Mouse (Mus musculus) cerebellum, adult 18-20 months (tissue): ENCODE results near the gene Grhl3.
A peak's percentile ranks its signal among the peaks of the same experiment; 100 is the strongest.
"Not testable (repeated sequence)": the region's sequence is repeated elsewhere in the genome, so short reads cannot be mapped to it uniquely, and the experiment has no call there.

Experiments used
- DNase-seq, 2 experiments: peaks; one replicate each; pipeline ENCODE4 v3.0.0; 2021

Grhl3 gene

DNA sequence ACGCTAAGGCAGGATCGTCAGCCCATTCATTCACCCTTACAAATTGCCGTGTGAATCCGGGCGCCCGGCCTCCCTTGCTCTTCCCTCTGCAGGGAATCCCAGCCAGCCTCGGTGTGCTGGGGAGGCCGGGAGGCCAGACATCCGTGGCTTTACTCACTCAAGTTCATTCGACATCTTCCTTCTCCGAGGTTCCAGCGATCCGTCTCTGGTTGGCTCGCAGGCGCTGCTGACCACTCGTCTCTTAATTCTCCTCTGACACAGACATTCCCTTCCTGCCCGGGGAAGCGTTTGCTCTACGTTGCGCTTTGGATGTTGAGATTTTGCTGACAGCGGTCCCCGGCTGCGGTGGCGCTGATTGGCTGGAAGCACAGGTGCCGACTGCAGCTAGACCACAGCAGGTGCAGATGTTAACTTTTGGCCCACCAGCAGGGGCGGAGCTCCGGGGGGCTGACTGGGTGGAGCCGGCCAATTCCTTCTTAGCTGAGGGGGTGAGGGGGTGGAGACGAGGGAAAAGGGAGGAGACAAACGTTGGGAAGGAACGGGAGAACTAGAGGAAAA, at the start of gene Grhl3:
Grhl3 (minus strand) TSS at position 380 of the 558 bp plus-strand sequence.
- peak in 1 of 2 experiments; percentile 4 for DNase-seq

DNA sequence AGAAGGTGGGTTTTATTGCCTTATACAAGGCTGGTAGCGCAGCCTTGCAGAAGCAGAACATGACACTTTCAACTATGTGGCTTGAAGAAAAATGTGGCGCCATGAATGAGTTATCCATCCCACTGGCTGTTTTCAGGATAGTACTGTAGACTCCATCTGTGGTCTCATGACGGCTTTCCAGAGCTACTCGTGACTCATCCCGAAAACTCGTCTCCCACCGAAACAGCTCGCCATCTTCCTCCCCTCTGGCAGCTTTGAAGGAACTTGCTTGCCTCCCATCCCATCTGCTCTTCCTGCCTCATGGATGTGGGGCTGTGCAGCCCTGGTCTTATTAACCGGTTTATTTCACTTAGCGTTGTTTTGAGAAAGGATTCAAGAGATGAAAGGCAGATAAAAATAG, 48.9 kb upstream of the Grhl3 start:
- DNase-seq: no peak

DNA sequence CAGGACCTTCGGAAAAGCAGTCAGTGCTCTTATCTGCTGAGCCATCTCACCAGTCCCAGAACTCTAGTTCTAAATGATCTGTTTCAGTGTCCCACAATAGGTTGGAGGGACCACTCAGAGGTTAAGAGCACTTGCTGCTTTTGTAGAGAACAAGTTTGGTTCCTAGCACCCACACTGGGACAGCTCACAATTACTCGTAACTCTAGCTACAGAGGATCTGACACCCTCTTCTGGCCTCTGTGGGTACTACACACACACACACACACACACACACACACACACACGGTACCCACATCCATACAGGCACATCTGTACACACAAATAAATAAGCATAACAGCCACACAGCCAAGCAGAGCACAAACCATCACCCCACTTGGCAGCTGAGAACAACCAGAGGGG, 47.0 kb upstream of the Grhl3 start:
- no peak for DNase-seq

DNA sequence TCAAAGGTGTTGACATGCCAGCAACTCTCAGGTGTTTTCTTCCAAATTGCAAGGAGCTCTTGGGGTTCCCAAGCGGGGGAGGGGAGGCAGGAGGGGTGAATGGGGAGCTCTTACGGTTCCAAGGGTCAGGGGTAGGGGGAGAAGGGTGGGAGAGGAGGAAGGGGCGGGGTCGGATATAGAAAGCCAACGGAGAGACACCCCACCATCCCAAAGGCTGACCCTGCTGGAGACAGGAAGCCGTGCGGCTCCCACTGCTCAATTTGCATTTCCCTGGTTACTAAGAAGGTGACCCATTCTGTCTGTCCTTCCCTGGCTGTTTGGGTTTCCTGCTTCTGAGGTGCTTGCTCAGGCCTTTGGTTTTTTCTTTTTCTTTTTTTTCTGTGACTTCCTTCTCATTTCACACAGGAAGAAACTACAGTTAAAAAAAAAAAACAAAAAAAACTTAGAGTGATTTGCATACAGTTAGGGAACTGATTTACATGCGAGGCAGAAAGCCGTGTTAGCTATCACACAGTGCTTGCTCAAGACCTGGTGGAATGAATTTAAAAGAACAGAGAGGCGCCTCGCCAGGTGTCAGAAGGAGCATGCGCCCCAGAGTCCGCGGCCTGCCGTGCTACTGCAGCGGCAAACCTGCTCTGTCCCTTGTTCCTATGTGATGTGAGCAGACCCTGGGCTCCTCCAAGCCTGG, 44.5 kb upstream of the Grhl3 start:
- no peak for DNase-seq

DNA sequence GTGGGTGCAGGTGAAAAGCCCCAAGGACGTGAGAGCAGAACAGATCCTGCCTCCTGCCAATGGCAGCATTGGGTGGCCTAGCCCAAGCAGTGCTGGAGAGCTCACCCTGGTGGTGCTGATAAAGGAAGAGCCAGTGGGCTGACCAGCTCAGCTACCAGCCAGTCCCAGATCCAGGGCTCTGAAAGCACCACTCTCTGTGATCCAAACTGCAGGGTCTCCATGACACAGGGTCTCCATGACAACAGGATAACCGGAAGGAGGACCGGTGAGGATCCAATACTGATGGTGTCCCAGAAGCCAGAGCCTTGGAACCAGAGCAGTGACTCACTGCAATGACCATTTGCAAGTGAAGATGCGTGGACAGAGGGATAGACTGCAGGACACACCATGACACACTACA, 43.6 kb upstream of the Grhl3 start:
- DNase-seq: no peak

DNA sequence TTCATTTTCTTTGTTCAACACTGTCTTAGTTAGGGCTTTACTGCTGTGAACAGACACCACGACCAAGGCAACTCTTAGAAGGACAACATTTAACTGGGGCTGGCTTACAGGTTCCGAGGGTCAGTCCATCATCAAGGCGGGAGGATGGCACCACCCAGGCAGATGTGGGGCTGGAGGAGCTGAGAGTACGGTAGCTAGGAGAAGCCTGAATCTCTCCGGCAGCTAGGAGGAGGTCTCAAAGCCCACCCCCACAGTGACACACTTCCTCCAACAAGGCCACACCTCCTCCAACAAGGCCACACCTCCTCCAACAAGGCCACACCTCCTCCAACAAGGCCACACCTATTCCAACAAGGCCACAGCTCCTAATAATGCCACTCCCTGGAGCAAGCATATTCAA, 41.9 kb upstream of the Grhl3 start:
- DNase-seq: not testable (repeated sequence)

DNA sequence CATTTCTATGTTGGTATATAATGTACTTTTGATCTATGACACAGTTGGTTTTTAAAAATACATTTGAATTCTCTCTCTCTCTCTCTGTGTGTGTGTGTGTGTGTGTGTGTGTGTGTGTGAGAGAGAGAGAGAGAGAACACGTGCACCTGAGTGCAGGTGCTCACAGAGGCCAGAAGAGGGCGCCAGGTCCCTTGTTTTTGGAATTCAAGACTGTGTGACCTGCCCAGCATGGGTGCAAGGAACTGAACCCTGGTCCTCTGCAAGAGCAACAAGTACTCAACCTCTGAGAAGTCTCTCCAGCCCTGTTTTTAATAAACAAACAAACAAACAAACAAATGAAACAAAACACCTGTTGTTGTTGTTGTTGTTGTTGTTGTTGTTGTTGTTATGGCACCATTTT, 36.6 kb upstream of the Grhl3 start:
- no peak for DNase-seq

DNA sequence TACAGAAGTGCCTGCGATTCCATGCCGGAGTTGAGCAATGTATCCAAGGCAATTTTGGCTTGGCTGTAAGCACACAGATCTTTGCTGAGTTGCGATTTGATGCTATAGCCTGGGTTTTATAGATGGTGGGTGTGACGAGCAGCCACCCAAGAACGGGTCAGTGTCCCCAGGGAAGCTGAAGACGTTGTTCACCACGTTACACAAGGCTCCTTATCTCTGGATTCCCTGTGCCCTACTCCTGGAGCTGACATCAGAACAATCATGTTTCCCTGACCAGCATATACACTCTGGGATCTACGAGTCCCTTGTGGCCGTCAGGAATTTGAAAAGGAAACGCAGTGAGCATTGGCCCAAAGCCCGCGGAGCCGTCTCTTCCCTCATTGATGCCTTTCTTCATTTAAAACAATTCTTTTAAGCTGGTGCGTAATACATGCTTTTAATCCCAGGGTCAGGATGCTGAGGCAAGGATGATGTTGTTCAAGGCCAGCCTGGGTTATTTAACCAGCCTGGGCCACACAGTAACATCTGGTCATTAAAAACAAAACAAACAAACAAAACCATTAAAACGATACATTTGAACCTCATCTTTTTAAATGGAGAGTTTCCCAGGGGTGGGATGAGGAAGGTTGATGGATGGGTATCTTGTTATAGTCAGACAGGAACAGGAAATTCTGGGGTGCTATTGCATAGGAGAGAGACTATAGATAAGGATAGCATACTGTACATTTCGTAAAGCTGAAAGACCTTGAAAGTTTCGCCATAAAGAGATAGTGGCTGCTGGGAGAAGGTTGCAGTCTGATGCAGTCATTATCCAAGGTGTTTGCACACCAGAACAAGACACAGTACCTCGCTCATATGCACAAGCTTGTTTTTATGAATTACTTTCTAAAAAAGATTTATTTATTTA, 34.8 kb upstream of the Grhl3 start:
- no peak for DNase-seq

DNA sequence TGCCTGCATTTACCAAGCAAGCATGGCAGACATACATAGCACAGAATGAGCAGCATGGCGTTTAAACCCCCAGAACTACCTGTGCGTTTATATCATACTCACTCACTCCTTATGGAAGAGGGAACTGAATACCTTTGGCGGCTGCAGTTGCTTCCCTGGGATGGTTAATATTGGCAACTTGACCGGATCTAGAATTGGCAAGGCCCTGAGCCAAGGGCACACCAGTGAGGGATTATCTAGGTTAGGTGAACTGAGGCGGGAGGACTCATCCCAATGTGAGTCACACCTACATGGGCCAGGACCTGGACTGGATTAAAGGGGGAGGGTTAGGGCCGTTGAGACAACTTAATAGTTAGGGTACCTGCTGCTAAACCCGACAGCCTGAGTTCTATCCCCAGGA, 32.8 kb upstream of the Grhl3 start:
- no peak for DNase-seq

DNA sequence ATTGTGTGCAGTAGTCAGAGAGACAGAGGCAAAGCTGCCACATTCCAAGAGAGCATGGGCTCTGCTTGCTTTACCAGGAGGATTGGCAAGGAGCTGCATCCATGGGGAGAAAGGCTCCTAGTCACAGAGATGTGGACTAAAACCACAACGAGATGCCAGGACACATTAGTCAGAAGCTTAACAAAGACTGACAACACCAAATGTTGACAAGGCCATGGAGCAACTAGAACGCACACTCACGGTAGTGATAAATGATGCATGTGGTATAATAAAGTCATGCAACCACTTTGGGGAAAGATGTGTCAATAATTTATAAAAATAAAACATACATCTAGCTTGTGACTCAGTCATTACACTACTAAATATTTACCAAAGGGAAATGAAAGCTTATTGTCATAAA, 28.1 kb upstream of the Grhl3 start:
- no peak for DNase-seq

DNA sequence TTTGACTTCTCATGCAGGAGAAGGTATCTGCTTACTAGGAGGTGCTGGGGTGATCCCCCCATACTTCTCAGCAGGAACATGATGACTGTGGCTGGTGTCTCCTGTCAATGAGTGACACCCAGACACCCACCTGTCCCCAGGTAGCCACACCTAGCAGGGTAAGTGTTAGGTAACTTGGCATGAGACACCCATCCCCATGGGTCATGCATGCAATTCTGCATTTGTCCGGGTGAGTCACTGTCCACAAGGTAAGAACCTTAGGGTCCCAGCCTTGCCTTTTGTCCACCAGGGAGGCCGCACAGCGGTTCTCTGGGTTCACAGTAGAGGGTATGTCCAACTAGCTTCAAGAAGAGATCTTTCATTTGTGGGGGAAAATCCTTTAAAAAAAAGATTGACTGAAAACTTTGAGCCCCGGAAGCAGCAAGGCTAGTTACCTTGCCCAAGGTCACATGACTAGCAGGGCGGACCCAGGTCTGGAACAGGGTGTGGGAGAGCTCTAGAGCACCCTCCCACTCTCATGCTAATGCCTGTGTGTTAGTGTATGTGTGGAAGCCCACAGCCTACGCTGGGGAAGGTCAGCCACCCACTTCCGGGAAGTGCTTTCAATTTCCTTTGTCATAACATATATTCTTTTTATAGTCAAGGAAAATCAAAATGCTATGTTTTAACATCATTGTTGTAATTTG, 26.2 kb upstream of the Grhl3 start:
- no peak for DNase-seq

DNA sequence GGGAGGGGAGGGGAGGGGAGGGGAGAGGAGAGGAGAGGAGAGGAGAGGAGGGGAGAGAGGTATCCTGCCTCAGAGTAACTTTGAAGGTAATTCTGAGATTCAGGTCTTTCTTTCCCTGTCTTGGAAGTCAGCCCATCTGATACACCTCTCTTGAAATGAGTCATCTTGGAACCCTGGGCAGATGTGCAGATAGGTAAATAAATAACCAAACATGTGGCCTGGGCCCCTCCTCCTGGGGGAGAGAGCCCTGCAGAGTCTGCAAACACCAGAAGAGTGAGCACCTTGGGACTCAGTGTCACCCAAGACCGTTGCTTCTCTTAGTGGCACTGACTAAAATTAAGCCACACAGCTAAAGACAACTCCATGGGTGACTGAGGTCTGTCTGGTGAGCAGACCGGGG, 25.6 kb upstream of the Grhl3 start:
- DNase-seq: no peak

DNA sequence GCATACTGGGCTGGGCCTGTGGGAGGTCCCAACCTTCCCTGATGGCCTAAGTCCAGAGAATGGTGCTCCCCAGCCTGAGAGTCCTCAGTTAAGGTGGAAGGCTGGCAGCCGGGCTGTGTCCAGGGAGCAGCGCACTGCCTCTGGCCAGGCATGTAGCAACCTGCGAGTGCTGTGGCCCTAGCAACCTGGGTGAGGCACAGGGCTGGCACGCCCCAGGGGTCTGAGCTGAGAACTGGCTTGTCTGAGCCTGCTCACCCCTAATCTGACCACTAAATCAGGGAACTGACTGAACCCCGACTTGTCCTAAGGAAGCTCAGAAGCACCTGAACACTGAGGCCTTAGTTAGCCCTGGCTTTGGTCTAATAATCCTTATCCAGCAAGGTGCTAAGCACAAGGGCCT, 24.1 kb upstream of the Grhl3 start:
- no peak for DNase-seq

DNA sequence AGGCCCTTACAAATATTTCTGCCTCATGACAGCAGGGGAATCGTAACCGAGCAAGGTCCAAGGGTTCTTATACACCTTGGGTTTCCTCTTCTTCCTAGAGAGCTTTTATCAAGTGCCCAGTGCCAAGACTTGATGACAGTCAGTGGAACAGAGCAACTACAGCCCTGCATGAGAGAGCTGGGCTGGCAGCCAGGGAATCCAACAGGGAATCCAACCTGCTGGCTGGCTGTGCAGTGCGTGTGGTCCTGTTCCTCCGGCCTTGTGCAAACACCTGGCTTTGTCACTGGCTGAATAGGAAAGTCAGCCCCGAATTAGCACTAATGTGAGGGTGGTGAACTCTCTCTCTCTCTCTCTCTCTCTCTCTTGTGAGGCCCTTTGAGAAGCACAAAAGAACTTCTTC, 22.5 kb upstream of the Grhl3 start:
- DNase-seq: peak; percentile 7 to 12

DNA sequence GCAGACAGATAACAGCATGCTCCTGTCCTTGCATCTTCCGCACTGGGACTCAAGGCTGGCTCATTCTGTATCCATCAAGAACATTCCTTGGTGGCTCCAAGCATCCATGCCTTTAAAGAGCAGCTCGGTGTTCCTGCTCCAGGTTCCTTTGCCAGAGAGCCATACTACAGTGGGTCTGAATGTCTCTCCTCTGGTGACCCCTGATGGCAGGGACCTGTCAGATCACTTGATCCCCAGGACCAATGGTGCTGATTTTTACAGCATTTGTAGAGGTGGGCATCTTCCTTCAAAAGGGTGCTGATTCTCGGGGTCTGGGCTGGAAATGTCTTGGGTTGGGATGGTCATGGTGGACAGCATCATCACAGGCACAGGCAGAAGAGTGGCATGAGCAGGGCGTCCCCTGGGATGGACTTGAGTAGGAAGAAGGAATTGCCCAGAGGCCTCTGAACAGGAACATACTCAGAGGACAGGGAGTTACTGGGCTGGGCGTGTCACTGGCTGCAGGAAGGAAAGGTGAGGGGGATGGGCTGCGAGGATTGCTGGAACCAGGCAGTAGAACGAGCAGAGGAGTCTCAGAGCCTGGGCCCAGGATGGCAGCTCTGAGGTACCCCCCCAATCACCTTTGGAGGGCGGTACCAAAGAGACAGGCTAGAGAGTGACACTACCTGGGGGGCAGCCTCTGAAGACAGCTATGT, 18.3 kb upstream of the Grhl3 start:
- DNase-seq: no peak

DNA sequence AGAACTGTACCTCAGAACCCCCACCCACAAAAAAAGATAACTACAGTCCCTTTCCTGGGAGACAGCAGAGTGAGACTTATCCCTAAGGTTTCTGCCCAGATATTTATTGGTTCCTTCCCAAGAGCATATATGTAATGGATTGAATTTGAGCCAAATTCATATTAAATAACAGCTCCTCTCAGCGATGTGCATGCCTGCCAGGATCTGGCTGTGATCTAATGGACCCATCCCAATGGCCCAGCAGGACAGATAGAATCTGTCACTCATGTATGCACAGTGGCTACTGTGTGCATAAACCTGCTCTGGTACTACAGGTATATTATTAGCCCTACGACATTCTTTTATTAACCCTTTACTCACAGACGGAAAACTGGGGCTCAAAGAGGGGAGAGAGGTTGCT, 17.7 kb upstream of the Grhl3 start:
- no peak for DNase-seq

DNA sequence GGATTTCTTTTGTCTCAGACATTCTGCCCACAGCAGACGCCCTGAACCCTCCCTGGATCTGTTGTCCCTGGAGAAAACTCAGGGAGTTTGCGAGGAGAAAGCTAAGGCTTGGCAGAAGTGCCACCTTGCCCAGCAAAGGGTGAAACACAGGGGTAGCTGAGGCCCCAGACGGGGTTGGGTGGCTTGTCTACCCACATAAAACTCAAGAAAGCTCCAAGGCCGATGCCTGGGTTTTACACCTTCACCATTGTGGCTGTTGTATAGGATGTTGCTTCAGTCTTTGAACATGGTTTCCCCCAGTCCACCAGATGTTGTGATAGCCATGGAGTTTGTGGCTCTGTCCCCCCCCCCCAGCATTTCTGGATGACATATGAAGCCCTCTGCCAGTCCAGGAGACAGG, 11.4 kb upstream of the Grhl3 start:
- DNase-seq: no peak

DNA sequence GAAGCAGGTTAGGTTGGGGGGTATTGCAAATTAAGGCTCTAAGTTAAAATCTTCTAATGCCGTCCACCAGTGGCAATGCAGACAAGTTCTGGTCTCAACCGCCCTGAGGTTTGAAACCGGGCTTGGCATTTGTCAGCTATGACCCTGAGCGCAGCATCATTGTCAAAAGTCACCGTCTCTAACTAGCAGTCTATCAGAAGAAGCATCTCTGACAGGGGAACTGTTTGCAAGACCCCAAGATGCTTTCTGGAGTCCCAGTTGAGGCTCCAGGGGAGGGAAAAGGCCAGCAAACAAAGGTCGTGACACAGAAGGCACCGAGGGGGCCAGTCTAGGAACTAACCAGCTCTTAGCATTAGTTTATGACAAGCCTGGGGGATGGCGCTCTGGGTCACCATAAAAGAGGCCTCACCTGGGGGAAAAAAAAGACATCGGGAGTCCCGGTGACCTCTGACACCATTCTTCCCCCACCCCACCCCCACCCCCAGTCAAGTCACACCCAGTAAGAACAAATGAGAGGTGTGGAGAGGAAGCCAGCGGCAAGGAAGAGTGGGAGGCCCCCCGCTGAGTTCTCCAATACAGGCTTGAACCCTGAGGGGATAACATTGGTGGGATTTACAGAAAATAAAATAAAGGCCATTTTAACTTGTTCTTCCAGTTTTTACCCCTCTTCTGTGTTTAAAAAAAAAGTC, 7.9 kb upstream of the Grhl3 start:
- DNase-seq: no peak

DNA sequence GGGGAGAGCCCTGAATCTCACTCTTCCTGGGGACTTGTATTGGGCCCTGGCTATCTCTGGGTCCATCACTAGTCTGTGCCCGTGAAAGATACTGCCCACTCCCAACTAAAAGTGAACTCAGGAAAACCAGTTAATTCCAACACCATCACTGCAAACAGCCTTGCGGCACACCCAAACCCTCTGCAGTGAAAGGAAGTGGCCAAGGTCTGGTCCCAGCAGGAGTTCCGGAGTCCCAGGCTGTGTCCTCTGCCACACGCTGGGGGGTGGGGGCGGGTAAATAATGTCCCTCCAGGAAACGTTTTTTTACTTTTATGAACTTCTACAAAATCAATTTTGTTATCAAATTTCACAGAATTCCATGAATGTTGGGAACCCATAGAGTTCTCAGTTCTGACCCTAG, 6.3 kb upstream of the Grhl3 start:
- DNase-seq: no peak

DNA sequence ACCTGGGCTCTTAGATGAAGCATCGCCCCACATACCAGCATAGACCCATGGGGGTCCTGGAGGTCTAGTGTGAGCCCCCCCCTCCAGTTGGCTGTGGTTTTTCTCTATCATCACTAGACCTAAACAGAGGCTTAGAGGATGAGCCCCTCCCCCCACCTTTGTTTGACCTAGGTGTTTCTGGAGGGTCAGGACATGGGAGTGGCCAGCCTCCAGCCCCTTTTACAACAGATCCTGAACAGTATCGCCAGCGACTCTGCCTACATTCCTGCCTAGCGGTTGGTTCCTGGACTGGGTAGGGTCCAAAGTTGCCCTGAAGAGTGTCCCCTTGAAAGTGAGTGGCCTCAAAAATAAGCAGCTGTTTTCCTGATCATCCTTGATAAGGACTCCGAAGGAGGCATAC, 5.1 kb upstream of the Grhl3 start:
- no peak for DNase-seq

DNA sequence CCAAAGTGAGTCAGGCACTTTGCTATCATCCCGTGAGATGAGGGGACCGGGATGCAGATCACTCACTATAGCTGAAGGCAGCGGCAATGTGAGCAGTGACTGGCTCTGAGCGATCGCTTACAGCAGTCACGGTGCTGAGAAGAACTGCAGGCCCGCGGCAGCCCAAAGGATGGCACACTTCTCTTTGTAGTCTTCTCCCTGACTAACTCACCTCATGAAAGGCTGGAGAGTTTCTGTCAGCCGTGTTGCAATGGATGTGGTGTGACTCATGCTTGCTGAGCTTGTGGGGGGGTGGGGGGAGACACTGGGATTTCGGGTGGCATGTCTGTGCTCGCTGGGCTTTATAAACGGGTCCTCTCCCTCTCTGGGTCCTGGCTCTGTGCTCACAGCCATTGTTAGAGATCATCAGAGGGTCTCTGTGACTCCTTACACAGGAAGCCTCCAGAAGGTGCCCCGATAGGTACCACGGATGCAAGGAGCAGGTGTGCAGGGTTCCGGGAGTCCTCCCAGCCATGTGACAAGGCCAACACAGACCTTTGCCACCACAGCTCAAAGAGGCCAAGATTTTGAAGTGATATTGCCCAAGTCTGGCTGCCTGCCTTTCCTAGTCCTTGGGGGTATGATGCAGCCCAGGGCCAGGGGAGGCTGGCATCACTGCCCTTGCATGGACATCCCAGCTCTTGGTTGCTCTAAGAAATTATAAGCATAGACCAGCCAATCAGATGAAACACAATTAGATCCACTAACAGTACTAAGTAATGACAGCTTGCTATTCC, 2.1 kb upstream of the Grhl3 start:
- DNase-seq: no peak
